23 mouse cellular contexts compared by ENCODE assay signal in genomic region chr6:101327196-101327595, GRCm38 (mm10). TPM values are rescaled to one million over a fixed set of nuclear protein-coding genes. Genes with fewer than 3 reads are reported as not detected.
DNase-seq lines count a peak whose midpoint lies in the region; ATAC-seq and TF ChIP-seq lines count a peak whose summit lies in the region.
"Had no signal": no experiment of that assay in that cellular context is flagged by ENCODE, and none has a peak within 500 bp of the region (broad histone marks: within the 10 kb centered on the region; RNA-seq: fewer than 3 reads in every experiment).

No protein-coding gene starts in this region.

- H3K27ac ChIP-seq in heart, embryonic 15.5 days: peak overlapping the region; percentile 92
- H3K27ac ChIP-seq in left cerebral cortex, adult 2 months: peak overlapping the region; percentile 65
- H3K27ac ChIP-seq: embryonic facial prominence, embryonic 12.5 days; forebrain, embryonic 13.5 days; limb, embryonic 12.5 days; liver, embryonic 12.5 days had no signal

- H3K4me2 ChIP-seq in heart, embryonic 15.5 days: no peak overlapping the region
- H3K4me2 ChIP-seq: embryonic facial prominence, embryonic 12.5 days; forebrain, embryonic 13.5 days; limb, embryonic 12.5 days; liver, embryonic 12.5 days had no signal

- no peak overlapping the region for H3K4me3 ChIP-seq in heart, embryonic 15.5 days
- no peak overlapping the region for H3K4me3 ChIP-seq in left cerebral cortex, adult 2 months
- H3K4me3 ChIP-seq: embryonic facial prominence, embryonic 12.5 days; erythroblast, embryonic 14.5 days; forebrain, embryonic 13.5 days; limb, embryonic 12.5 days; liver, embryonic 12.5 days; megakaryocyte, embryonic 14.5 days had no signal

- no peak overlapping the region for H3K9ac ChIP-seq in heart, embryonic 15.5 days
- H3K9ac ChIP-seq: embryonic facial prominence, embryonic 12.5 days; forebrain, embryonic 13.5 days; limb, embryonic 12.5 days; liver, embryonic 12.5 days had no signal

- DNase-seq in cerebellum, postnatal 14 days: peak; percentile 22 to 27
- no peak for DNase-seq in cerebellum, adult 8-10 months
- DNase-seq in heart, postnatal 25 days (ENCODE audit: low spot score): no peak
- DNase-seq in left cerebral cortex, adult 2 months (ENCODE audit: extremely low spot score in 1 of 2, low spot score in 2 of 2): no peak
- DNase-seq in left cerebral cortex, adult 8-10 months (ENCODE audit: low spot score in 2 of 2): no peak
- no peak for DNase-seq in ovary, postnatal 14 days (ENCODE audit: low spot score)
- no peak for DNase-seq in c-Kit-positive CD71-positive TER-119-positive erythroid progenitor cells, embryonic 14.5 days (ENCODE audit: low spot score)
- DNase-seq: adrenal gland, postnatal 25 days; cerebellum, adult 9-10 months; lung, adult 2 months; midbrain, embryonic 14.5 days; thymus, postnatal 36 days had no signal

- no peak for ATAC-seq in heart, embryonic 15.5 days (replicated peaks; ENCODE audit: insufficient number of reproducible peaks, insufficient read depth, low FRiP score, low read depth)
- ATAC-seq: forebrain, embryonic 13.5 days; hindbrain, embryonic 16.5 days; intestine, embryonic 16.5 days; liver, embryonic 12.5 days had no signal

- whole genome bisulfite sequencing in heart, embryonic 15.5 days: 77% methylated on average over 3 of the region's 3 CpGs

- intact Hi-C loops in heart, postnatal 25 days (cut with DNase I): loop anchor here (5.0 kb wide), 1 partner anchor 40 kb away; no protein-coding TSS in a partner anchor
- intact Hi-C loops in left cerebral cortex, adult 2 months (cut with DNase I): no loop called here

- TF ChIP-seq CTCF in left cerebral cortex, adult 2 months (IDR thresholded peaks at IDR 0.05): no peak

- no peaks in the 10 kb centered on the region for H3K9me3 ChIP-seq in heart, embryonic 15.5 days (replicated peaks)
- H3K9me3 ChIP-seq: embryonic facial prominence, embryonic 12.5 days; forebrain, embryonic 13.5 days; limb, embryonic 12.5 days; liver, embryonic 12.5 days had no signal

- no peaks in the 10 kb centered on the region for H3K27me3 ChIP-seq in heart, embryonic 15.5 days
- H3K27me3 ChIP-seq: embryonic facial prominence, embryonic 12.5 days; forebrain, embryonic 13.5 days; limb, embryonic 12.5 days; liver, embryonic 12.5 days; megakaryocyte, embryonic 14.5 days had no signal

- H3K4me1 ChIP-seq in heart, embryonic 15.5 days (replicated peaks): peaks cover 65% of the 10 kb centered on the region
- H3K4me1 ChIP-seq: megakaryocyte, embryonic 14.5 days had no signal

- H3K36me3 ChIP-seq in heart, embryonic 15.5 days: no peaks in the 10 kb centered on the region
- H3K36me3 ChIP-seq: embryonic facial prominence, embryonic 12.5 days; G1E; limb, embryonic 12.5 days; liver, embryonic 12.5 days had no signal

RNA-seq across cellular contexts. Expression of gene Pdzrn3, which starts 50.5 kb away (rescaled TPM):
- 12.8 and 13.1 TPM in 2 replicates for polyA plus RNA-seq in heart, embryonic 15.5 days (2015; fragmentation: Nextera tagmentation; extraction: Ambion mirVana)
- 10 to 100 TPM; 28.6 to 35.5 TPM for total RNA-seq in heart, postnatal 25 days (2021)
- total RNA-seq in left cerebral cortex, adult 2 months (2021): 10 to 100 TPM; 47.9 to 50.8 TPM
- 10 to 100 TPM; 29.9 to 34.4 (median 32.5) TPM for total RNA-seq in left cerebral cortex, adult 8-10 months (2022)
- total RNA-seq: hematopoietic stem cell, adult 5-6 weeks had no signal
- polyA plus RNA-seq: erythroblast, embryonic 14.5 days; G1E had no signal

Comparison
In these comparisons a context has a peak if more than half of its experiments do, and no peak if none do; other contexts are left out.
1. DNase-seq: peak in cerebellum, postnatal 14 days (2 of 2); none in cerebellum, adult 8-10 months (single experiment), heart, postnatal 25 days (single experiment), left cerebral cortex, adult 2 months (0 of 2), left cerebral cortex, adult 8-10 months (0 of 2), ovary, postnatal 14 days (single experiment) and c-Kit-positive CD71-positive TER-119-positive erythroid progenitor cells, embryonic 14.5 days (single experiment).